Mouse (Mus musculus): Measurements from ENCODE around the gene Cnrip1. TPM values are rescaled to one million over a fixed set of nuclear protein-coding genes. Genes with fewer than 3 reads are reported as not detected.
"Not testable (repeated sequence)": the region's sequence is repeated elsewhere in the genome, so short reads cannot be mapped to it uniquely, and the experiment has no call there.

Gene Cnrip1
- polyA plus RNA-seq, 1 experiment from 2014 or later = 2.9 TPM

DNA sequence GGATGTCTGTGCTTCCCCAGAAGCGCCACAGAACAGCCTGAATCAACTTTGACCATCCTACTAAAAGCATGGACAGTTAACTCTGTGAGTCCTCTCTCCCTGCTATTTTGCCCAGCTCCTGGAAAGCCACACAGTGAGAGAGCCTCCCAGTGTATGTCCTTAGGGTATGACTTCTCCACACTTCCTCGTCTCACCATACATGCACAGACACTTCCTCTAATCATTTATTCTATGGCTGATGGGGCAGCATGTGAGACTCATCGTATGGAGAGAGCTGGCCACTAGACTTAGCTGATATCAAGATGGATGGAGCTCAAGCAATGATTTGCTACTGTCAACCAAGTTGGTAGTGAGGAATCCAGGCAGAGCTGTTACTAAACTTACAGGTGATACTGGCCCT, 27.4 kb upstream of the Cnrip1 start:
- H3K4me3 ChIP-seq (replicated peaks) = no peak overlapping the region
- no peaks in the 10 kb centered on the region for H3K27me3 ChIP-seq
- H3K36me3 ChIP-seq (replicated peaks) = no peaks in the 10 kb centered on the region
- H3K9me3 ChIP-seq (replicated peaks) = no peaks in the 10 kb centered on the region
- H3K27ac ChIP-seq (replicated peaks) = no peak overlapping the region
- WGBS (ENCODE audit: insufficient replicate concordance) = 38% methylated on average over 3 of the region's 3 CpGs
- no peaks in the 10 kb centered on the region for H3K4me1 ChIP-seq (replicated peaks)
- no peak overlapping the region for H3K4me2 ChIP-seq
- no peak for ATAC-seq (ENCODE audit: insufficient read depth)
- H3K9ac ChIP-seq = no peak overlapping the region

DNA sequence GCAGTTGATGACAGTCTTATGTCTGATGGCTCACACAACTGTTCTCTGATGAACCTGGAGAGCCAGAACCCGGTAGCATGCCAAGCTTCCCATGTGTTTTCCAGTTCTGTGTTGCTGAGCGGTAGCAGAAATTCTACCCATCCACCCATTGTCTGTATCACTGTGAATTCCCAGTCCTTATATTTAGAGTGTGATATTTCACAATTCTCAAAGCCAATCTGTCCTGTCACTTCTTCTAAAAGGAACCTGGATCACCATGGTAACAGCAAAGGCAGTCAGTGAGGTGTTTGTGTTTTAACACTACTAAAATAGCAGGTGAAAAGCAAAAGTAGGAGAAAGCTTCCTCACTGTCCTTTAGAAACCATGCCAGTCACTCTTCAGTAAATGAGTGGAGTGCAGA, 5.6 kb upstream of the Cnrip1 start:
- Histone ChIP-seq H3K4me1 (replicated peaks) (no peaks in the 10 kb centered on the region), H3K36me3 (replicated peaks) (no peaks in the 10 kb centered on the region), H3K9ac (no peak overlapping the region), H3K27ac (replicated peaks) (no peak overlapping the region), H3K9me3 (replicated peaks) (no peaks in the 10 kb centered on the region), H3K4me2 (no peak overlapping the region), H3K27me3 (no peaks in the 10 kb centered on the region), H3K4me3 (replicated peaks) (no peak overlapping the region)
- ATAC-seq (ENCODE audit: insufficient read depth) = no peak
- WGBS (ENCODE audit: insufficient replicate concordance) = 71% methylated on average over 2 of the region's 2 CpGs

DNA sequence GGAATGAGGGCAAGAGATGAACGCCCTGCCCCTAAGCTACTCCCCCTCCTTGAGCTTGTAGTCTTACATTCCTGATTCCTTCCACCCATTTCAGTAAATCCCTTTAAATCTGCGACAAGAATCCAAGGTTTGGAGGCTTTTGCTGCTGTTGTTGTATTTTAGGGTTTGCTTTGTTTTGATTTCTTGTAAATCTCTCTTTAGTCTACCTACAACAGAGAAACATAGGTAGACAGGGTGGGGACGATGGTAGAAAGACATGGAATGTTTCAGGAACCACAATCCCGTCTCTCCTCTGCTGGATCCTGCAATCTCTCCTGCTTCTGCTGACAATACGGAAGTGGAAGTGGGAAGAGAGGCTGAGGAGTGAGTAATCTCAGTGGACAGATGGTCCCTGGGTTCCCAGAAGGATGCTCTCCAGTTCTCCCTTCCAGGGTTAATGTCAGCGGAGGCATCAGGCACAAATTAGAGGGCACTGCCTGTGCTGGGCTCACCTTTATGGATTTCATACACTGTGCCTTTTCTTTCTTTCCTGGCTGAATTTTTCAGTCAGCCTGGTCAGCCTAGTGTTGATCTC, 1.2 kb downstream of the Cnrip1 start:
- peak overlapping the region; percentile 50 for H3K4me2 ChIP-seq
- no peaks in the 10 kb centered on the region; the same call in 1 of the 2 replicates for H3K4me1 ChIP-seq (replicated peaks)
- peak overlapping the region; percentile 42 for H3K4me3 ChIP-seq (replicated peaks)
- no peak overlapping the region for H3K9ac ChIP-seq
- ATAC-seq (ENCODE audit: insufficient read depth) = no peak
- no peak overlapping the region for H3K27ac ChIP-seq (replicated peaks)
- H3K36me3 ChIP-seq (replicated peaks) = no peaks in the 10 kb centered on the region
- WGBS (ENCODE audit: insufficient replicate concordance) = 18% methylated on average over 6 of the region's 6 CpGs
- peaks cover 13% of the 10 kb centered on the region for H3K27me3 ChIP-seq
- no peaks in the 10 kb centered on the region for H3K9me3 ChIP-seq (replicated peaks)

DNA sequence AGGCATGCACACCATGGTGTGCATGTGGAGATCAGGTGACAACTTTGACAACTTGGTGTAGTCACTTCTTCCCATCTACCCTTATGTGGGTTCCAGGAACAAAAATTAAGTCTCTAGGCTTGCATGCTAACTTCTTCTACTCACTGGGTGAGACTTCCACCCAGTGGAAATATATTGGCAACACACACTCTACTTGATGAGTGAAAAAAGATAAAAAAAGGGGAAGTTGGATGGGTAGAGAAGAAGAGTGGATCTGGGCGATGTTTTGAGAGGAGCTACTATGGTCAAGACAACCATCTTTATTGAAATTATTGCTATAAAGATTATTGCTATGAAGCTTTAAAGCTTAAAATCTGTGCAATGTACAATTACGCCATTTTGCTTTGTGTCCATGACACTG, 18.0 kb downstream of the Cnrip1 start:
- not testable (repeated sequence) for H3K4me3 ChIP-seq (replicated peaks); H3K4me2 ChIP-seq; H3K27me3 ChIP-seq; H3K9me3 ChIP-seq (replicated peaks); H3K9ac ChIP-seq; ATAC-seq (ENCODE audit: insufficient read depth); H3K36me3 ChIP-seq (replicated peaks); H3K27ac ChIP-seq (replicated peaks); H3K4me1 ChIP-seq (replicated peaks)
- 51% methylated on average over 2 of the region's 2 CpGs for WGBS (ENCODE audit: insufficient replicate concordance)

DNA sequence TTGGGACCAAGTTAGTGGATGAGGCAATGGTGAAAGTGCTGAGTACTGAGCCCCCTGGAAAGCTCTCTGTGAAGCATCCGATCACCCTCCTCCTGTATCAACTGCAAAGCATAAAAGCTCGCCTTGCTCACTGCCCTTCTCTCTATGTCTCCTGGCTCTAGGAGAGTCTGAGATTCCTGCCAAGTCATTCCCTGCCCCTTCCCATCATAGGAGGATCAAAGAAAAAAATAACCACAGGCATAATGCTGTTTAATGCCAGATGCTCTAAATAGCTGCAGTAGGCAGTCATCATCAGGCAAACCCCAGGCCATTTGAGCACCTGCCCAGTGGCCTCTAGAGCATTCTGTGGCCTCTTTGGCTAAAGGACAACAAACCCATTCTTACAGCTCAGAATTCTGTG, 24.3 kb downstream of the Cnrip1 start:
- H3K4me2 ChIP-seq = no peak overlapping the region
- H3K9me3 ChIP-seq (replicated peaks) = no peaks in the 10 kb centered on the region
- no peak overlapping the region for H3K9ac ChIP-seq
- H3K36me3 ChIP-seq (replicated peaks) = no peaks in the 10 kb centered on the region
- ATAC-seq (ENCODE audit: insufficient read depth) = no peak
- H3K4me1 ChIP-seq (replicated peaks) = no peaks in the 10 kb centered on the region
- WGBS (ENCODE audit: insufficient replicate concordance) = 64% methylated on average over 2 of the region's 2 CpGs
- no peak overlapping the region for H3K4me3 ChIP-seq (replicated peaks)
- no peaks in the 10 kb centered on the region for H3K27me3 ChIP-seq
- no peak overlapping the region for H3K27ac ChIP-seq (replicated peaks)

DNA sequence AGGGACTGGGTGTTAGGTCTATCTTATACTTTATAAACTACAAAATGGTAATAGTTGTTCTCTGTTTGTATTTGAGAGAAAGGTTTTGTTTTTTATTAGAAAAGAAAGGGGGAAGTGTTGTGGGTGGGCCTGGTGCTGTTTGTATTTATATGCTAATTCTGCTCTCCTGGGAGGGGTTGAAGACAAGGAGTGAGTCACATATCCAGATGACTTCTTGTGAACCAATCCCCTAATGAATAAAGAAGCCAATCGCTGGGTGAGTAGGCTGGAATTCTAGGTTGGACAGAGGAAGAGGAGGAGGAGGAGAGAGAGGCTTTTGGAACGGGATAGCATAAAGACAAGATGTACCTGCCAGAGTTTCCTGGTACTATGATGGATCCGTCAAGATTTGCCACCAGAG, 30.7 kb downstream of the Cnrip1 start:
- H3K27ac ChIP-seq (replicated peaks) = no peak overlapping the region
- H3K9me3 ChIP-seq (replicated peaks) = no peaks in the 10 kb centered on the region
- 42% methylated on average over 3 of the region's 3 CpGs for WGBS (ENCODE audit: insufficient replicate concordance)
- no peak overlapping the region for H3K4me3 ChIP-seq (replicated peaks)
- H3K9ac ChIP-seq = no peak overlapping the region
- no peak overlapping the region for H3K4me2 ChIP-seq
- H3K36me3 ChIP-seq (replicated peaks) = no peaks in the 10 kb centered on the region
- no peaks in the 10 kb centered on the region for H3K27me3 ChIP-seq
- ATAC-seq (ENCODE audit: insufficient read depth) = no peak
- no peaks in the 10 kb centered on the region for H3K4me1 ChIP-seq (replicated peaks)

DNA sequence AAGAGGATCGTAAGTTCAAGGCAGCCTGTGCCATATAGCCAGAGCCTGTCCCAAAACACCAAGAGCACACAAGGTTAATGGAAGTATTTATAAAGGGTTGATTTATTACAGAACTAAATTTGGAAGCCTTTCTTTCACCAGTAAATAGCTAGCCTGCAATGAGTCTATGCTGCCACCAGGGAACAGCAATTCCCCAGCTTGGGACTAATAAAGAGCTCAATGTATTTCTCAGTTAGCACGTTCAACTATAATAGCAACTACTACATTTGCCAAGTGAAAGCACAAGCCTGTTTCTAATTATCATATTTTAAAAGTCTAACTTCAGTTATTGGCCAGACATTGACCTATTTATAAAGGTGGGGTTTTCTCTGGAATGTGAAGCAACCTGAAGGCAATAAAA, 31.6 kb downstream of the Cnrip1 start:
- Histone ChIP-seq H3K36me3 (replicated peaks) (no peaks in the 10 kb centered on the region), H3K27me3 (no peaks in the 10 kb centered on the region), H3K4me2 (no peak overlapping the region), H3K4me1 (replicated peaks) (no peaks in the 10 kb centered on the region), H3K9ac (no peak overlapping the region), H3K9me3 (replicated peaks) (no peaks in the 10 kb centered on the region), H3K4me3 (replicated peaks) (no peak overlapping the region), H3K27ac (replicated peaks) (no peak overlapping the region)
- 56% methylated on average over 2 of the region's 2 CpGs for WGBS (ENCODE audit: insufficient replicate concordance)
- ATAC-seq (ENCODE audit: insufficient read depth) = no peak

DNA sequence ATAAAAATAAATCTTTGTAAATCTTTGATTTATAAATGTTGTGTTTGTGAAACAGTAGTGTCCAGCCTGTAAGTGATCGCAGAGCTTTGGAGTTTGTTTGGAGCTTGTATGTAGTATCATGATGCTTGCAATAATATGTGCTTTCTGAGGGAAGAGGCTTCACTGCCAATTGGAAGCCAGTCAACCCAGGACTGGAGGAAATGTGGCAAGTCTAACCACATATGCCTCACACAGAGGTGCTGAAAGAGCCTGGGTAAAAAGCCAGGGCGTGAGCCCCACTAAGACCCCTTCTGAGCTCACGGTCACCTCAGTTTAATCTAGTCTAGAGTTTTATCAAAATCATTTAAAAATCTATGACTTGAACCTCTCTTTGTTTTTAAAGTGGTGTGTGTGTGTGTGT, 32.1 kb downstream of the Cnrip1 start:
- 81% methylated on average over 3 of the region's 3 CpGs for WGBS (ENCODE audit: insufficient replicate concordance)

DNA sequence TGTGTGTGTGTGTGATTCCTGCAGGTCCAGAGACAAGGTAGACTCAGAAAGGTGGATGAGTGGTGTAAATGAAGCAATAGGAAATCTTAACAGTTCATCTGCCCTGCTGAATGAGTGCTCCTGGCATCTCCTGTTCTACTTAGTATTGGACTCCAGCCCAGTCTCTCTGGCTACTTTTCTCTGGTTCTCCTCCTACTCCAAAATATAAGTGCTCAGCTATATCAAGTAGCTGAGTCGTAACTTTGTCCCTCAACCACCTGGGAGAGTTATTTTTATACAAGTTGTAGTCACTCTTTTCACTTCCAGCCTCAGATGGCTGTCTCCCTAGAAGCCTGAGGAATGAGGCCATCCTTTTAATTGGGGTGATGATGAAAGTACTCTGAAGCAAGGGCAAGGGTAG, 32.5 kb downstream of the Cnrip1 start:
- Histone ChIP-seq H3K27me3 (no peaks in the 10 kb centered on the region), H3K36me3 (replicated peaks) (no peaks in the 10 kb centered on the region), H3K4me2 (no peak overlapping the region), H3K9me3 (replicated peaks) (no peaks in the 10 kb centered on the region), H3K9ac (no peak overlapping the region), H3K4me1 (replicated peaks) (no peaks in the 10 kb centered on the region), H3K4me3 (replicated peaks) (no peak overlapping the region), H3K27ac (replicated peaks) (no peak overlapping the region)
- 66% methylated on average over 1 of the region's 1 CpGs for WGBS (ENCODE audit: insufficient replicate concordance)
- no peak for ATAC-seq (ENCODE audit: insufficient read depth)

More for the DNA sequence above, 32.1 kb downstream of the Cnrip1 start:
- Histone ChIP-seq H3K36me3 (replicated peaks) (no peaks in the 10 kb centered on the region), H3K9me3 (replicated peaks) (no peaks in the 10 kb centered on the region), H3K4me2 (no peak overlapping the region), H3K4me3 (replicated peaks) (no peak overlapping the region), H3K27ac (replicated peaks) (no peak overlapping the region), H3K27me3 (no peaks in the 10 kb centered on the region), H3K4me1 (replicated peaks) (no peaks in the 10 kb centered on the region), H3K9ac (no peak overlapping the region)
- no peak for ATAC-seq (ENCODE audit: insufficient read depth)

DNA sequence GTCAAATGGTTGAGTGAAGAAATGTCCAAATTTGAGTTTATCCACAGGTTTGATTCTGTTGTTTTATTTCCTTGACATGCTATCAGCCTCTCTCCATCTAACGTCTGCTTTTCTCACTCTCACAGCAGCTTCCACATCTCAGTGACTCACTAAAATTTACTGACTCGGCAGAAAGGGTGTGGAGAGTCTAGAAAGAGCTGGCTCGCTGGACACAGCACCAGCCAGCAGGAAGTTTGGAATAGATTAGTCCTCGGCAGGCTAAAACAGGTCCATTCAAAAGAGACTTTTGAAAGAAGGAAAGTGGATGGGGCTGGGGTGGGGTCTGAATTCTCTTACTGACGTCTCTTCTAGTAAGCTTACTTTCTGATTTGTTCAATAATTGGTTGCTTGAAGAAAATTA, 34.7 kb downstream of the Cnrip1 start:
- WGBS (ENCODE audit: insufficient replicate concordance) = 13% methylated on average over 5 of the region's 5 CpGs
- ATAC-seq (ENCODE audit: insufficient read depth) = no peak
- no peaks in the 10 kb centered on the region for H3K4me1 ChIP-seq (replicated peaks)

DNA sequence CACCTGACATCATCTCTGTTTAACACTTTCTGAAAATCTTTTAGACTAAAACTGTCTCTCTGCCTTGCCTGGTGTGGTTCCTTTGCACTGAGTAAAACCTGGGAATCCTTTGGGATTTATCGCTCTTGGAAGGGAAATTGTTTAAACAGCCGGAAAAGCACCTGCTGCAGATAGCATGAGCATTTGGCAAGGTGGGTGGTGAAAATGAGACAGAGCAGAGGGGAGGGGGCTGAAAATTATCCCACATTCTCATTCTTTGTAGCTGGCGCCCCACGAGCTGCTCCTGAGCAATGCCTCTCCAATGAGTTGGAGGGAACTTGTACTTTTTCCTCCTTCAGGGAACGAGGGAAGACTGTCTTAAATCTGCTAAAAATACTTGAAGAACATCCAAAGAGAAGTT, 55.5 kb downstream of the Cnrip1 start:
- no peak overlapping the region for H3K27ac ChIP-seq (replicated peaks)
- H3K4me2 ChIP-seq = no peak overlapping the region
- no peak for ATAC-seq (ENCODE audit: insufficient read depth)
- 70% methylated on average over 5 of the region's 5 CpGs for WGBS (ENCODE audit: insufficient replicate concordance)
- no peak overlapping the region for H3K4me3 ChIP-seq (replicated peaks)
- H3K9me3 ChIP-seq (replicated peaks) = no peaks in the 10 kb centered on the region
- no peaks in the 10 kb centered on the region for H3K4me1 ChIP-seq (replicated peaks)
- H3K9ac ChIP-seq = no peak overlapping the region
- H3K36me3 ChIP-seq (replicated peaks) = no peaks in the 10 kb centered on the region
- H3K27me3 ChIP-seq = no peaks in the 10 kb centered on the region

More for the DNA sequence above, 34.7 kb downstream of the Cnrip1 start:
- no peaks in the 10 kb centered on the region for H3K27me3 ChIP-seq
- no peak overlapping the region for H3K4me2 ChIP-seq
- no peak overlapping the region for H3K9ac ChIP-seq
- no peak overlapping the region for H3K27ac ChIP-seq (replicated peaks)
- H3K4me3 ChIP-seq (replicated peaks) = no peak overlapping the region
- no peaks in the 10 kb centered on the region for H3K36me3 ChIP-seq (replicated peaks)
- H3K9me3 ChIP-seq (replicated peaks) = no peaks in the 10 kb centered on the region

DNA sequence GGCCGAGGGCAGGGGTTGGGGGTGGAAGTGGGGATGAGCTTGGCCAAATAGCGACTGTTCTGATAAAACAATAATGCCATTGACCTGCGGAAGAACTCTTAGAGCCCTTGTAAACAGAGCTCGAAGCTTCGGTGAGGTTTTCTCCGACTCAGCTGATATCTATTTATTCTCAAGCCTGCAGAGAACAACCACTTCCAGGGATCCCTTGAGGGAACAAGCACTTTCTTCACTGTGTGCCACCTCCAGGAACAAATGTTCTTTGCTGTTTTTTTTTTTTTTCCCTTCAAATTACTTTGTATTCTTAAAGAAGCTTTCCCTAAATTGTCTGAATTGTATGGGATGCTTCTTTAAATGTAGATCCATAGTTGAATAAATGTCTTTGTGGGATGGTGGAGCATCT, 56.0 kb downstream of the Cnrip1 start:
- H3K4me2 ChIP-seq = no peak overlapping the region
- no peaks in the 10 kb centered on the region for H3K9me3 ChIP-seq (replicated peaks)
- 64% methylated on average over 6 of the region's 6 CpGs for WGBS (ENCODE audit: insufficient replicate concordance)
- H3K4me1 ChIP-seq (replicated peaks) = no peaks in the 10 kb centered on the region
- H3K27me3 ChIP-seq = no peaks in the 10 kb centered on the region
- no peak for ATAC-seq (ENCODE audit: insufficient read depth)
- no peaks in the 10 kb centered on the region for H3K36me3 ChIP-seq (replicated peaks)
- no peak overlapping the region for H3K27ac ChIP-seq (replicated peaks)
- no peak overlapping the region for H3K9ac ChIP-seq
- no peak overlapping the region for H3K4me3 ChIP-seq (replicated peaks)
